Mouse (Mus musculus) embryonic facial prominence, embryonic 11.5 days (tissue): ENCODE data around the gene Depdc5. TPM values are rescaled to one million over a fixed set of nuclear protein-coding genes. Genes with fewer than 3 reads are reported as not detected.
"Not testable (repeated sequence)": the region's sequence is repeated elsewhere in the genome, so short reads cannot be mapped to it uniquely, and the experiment has no call there.

Source experiments
- ATAC-seq: fragments of 200-750 bp; cut with Nextera tagmentation; replicated peaks from 2 replicates; pipeline ENCODE4 v1.8.0; 2017; ENCODE audit warnings: low read depth; ENCODE audit not compliant: insufficient number of reproducible peaks, low FRiP score, low TSS enrichment
- DNase-seq: peaks from one replicate; pipeline ENCODE4 v3.0.0-alpha.2; 2015; ENCODE audit warnings: low spot score
- H3K27ac ChIP-seq: fragments of 300-500 bp; sonication (generic); replicated peaks from 2 replicates; pipeline ENCODE4 v1.5.1; 2014; ENCODE audit warnings: mild to moderate bottlenecking, low read depth, low read length, control low read depth
- H3K27me3 ChIP-seq: fragments of 300-500 bp; sonication (generic); 2 replicates; pipeline ENCODE4 v1.6.1; 2014; ENCODE audit warnings: mild to moderate bottlenecking, low read length, moderate library complexity, mixed read lengths; ENCODE audit not compliant: control insufficient read depth, insufficient read depth
- H3K36me3 ChIP-seq: fragments of 300-500 bp; sonication (generic); replicated peaks from 2 replicates; pipeline ENCODE4 v1.6.1; 2014; ENCODE audit warnings: low read depth, mild to moderate bottlenecking, low read length, moderate library complexity, mixed read lengths; ENCODE audit not compliant: control insufficient read depth, insufficient read depth
- H3K4me1 ChIP-seq: fragments of 300-500 bp; sonication (generic); 2 replicates; pipeline ENCODE4 v1.6.1; 2014; ENCODE audit warnings: low read length, mixed read lengths; ENCODE audit not compliant: control insufficient read depth, insufficient read depth
- H3K4me2 ChIP-seq: fragments of 300-500 bp; sonication (generic); 2 replicates; pipeline ENCODE4 v1.6.1; 2014; ENCODE audit warnings: low read depth, mild to moderate bottlenecking, control low read depth, low read length, moderate library complexity
- H3K4me3 ChIP-seq: fragments of 300-500 bp; sonication (generic); 2 replicates; pipeline ENCODE4 v1.5.1; 2014; ENCODE audit warnings: low read depth, low read length, control low read depth
- H3K9ac ChIP-seq: fragments of 300-500 bp; sonication (generic); replicated peaks from 2 replicates; pipeline ENCODE4 v1.6.1; 2014; ENCODE audit warnings: mild to moderate bottlenecking, control low read depth, low read length
- H3K9me3 ChIP-seq: fragments of 300-500 bp; sonication (generic); replicated peaks from 2 replicates; pipeline ENCODE4 v1.6.1; 2016; ENCODE audit warnings: mild to moderate bottlenecking, low read length, inconsistent platforms, mixed read lengths; ENCODE audit not compliant: control insufficient read depth
- WGBS: fragments of 180-500 bp; shearing (Covaris S2); extraction: QIAGEN DNeasy Blood & Tissue Kit; methylation state at CpG from one replicate; pipeline ENCODE4 v1.1.7; 2014; 5-methylcytosine and 5-hydroxymethylcytosine counted together
- polyA plus RNA-seq: library from polyadenylated mRNA; unstranded; fragments of >200 nt; fragmentation: Nextera tagmentation; extraction: Ambion mirVana; gene quantifications from 2 replicates; pipeline ENCODE4 v1.2.1, GENCODE M21; 2014

Depdc5 gene
- polyA plus RNA-seq, 1 experiment from 2014 or later = 29.3 TPM

DNA sequence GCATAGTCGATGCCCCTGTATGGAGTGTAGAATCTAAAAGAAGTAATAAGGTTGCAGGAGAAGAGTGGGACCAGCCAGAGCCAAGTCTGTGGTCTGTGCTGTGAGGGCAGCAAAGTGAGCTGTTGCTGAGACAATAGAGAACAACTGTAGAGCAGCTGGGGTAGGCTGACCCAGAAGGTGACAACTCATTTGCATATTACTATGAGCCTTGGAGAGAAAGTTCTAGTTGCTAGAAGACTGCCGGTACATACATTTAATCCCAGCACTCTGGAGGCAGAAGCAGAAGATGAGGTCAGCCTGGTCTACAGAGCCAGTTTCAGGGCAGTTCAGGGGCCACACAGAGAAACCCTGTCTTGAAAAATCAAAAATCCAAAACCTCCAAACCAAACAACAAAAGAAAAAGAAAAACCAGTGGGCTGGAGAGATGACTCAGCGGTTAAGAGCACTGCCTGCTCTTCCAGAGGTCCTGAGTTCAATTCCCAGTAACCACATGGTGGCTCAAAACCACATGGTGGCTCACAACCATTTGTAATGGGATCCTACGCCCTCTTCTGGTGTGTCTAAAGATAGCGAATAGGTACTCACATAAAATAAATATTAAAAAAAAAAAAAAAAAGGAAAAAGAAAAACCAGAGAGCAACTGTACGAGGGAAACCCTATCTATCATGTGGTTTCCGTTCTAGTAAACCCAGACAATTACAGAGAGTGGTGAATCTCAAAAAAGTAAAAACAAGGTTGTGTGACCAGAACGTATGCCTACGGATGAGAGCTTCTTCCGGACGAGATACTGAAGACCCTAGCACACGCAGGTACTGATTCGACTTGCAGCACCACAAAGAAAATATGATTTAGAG, 175.4 kb downstream of the Depdc5 start:
- no peaks in the 10 kb centered on the region for H3K9me3 ChIP-seq
- 50% methylated on average over 13 of the region's 13 CpGs for WGBS
- DNase-seq = no peak
- H3K9ac ChIP-seq = no peak overlapping the region
- no peaks in the 10 kb centered on the region for H3K36me3 ChIP-seq
- no peak for ATAC-seq
- H3K4me3 ChIP-seq = no peak overlapping the region
- H3K4me2 ChIP-seq = no peak overlapping the region
- H3K4me1 ChIP-seq = no peaks in the 10 kb centered on the region
- no peaks in the 10 kb centered on the region for H3K27me3 ChIP-seq
- no peak overlapping the region for H3K27ac ChIP-seq

DNA sequence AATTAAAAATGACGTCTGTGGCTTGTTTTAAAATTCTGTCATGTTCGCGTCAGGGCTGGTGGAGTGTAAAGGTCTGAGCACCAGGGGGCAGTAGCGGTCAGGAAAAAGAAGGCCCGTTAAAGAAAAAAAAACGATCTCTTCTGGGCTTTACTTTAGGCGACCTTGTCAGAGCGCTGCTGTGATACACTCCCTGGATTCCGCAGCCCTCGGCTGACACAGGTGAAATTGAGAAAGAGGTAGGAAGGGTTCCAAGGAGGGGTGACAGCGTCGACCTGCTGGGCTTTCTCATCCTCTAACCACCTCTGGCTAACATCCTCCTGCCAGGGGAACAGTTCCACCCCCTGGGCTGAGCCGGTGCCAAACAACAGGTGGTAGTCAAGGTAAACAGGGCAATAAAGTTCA, 176.0 kb downstream of the Depdc5 start:
- ATAC-seq (no peak), DNase-seq (peak; percentile 84)
- WGBS = 6% methylated on average over 13 of the region's 13 CpGs
- no peaks in the 10 kb centered on the region for H3K27me3 ChIP-seq
- H3K9me3 ChIP-seq = no peaks in the 10 kb centered on the region
- H3K4me3 ChIP-seq = no peak overlapping the region
- no peaks in the 10 kb centered on the region for H3K36me3 ChIP-seq
- H3K9ac ChIP-seq = no peak overlapping the region
- no peaks in the 10 kb centered on the region for H3K4me1 ChIP-seq
- 0 out of 2 replicates have a peak overlapping the region, but pooled peaks have one; percentile 31 for H3K4me2 ChIP-seq
- H3K27ac ChIP-seq = no peak overlapping the region

DNA sequence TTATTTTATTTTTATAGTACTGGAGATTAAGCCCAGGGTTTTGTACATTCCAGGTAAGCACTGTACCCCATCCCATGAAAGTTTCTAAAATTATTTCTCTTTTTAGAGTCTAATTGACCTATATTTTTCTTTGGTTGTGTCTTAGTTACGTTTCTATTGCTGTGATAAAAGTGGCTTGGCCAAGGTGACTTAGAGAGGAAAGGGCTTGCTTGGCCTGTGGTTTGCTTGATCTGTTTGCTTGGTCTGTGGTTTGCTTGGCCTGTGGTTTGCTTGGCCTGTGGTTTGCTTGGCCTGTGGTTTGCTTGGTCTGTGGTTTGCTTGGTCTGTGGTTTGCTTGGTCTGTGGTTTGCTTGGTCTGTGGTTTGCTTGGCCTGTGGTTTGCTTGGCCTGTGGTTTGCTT, 177.2 kb downstream of the Depdc5 start:
- H3K4me2 ChIP-seq, ATAC-seq, H3K4me1 ChIP-seq, H3K36me3 ChIP-seq, DNase-seq, H3K27me3 ChIP-seq, H3K4me3 ChIP-seq, H3K9ac ChIP-seq, H3K9me3 ChIP-seq, H3K27ac ChIP-seq: not testable (repeated sequence)
- 77% methylated on average over 1 of the region's 1 CpGs for whole genome bisulfite sequencing

DNA sequence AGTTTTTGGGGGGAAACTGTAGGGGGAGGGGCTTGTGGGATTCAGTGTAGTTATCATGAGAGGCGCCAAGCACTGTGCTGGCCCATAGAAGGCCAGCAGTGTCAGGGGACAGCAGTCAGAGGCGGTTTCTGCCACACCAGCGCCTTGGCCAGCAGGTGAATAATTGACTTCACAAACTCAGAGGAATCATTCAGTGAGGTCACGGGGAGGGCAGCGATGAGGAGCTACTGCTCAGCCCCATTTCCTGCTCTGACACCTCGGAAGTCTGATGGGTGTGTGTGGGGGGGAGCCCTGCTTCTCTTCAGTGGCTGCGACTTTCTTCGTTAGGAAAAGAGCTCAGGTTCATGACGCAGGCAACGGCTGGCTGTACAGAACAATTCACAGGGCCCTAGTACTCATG, 179.9 kb downstream of the Depdc5 start:
- no peaks in the 10 kb centered on the region for H3K36me3 ChIP-seq
- H3K9me3 ChIP-seq = no peaks in the 10 kb centered on the region
- H3K9ac ChIP-seq = no peak overlapping the region
- DNase-seq (no peak), ATAC-seq (no peak)
- no peaks in the 10 kb centered on the region for H3K4me1 ChIP-seq
- H3K4me3 ChIP-seq = no peak overlapping the region
- no peaks in the 10 kb centered on the region for H3K27me3 ChIP-seq
- 74% methylated on average over 10 of the region's 10 CpGs for whole genome bisulfite sequencing
- H3K27ac ChIP-seq = no peak overlapping the region
- H3K4me2 ChIP-seq = no peak overlapping the region

Other genes starting within 250 kb of the Depdc5 start
- gene Pisd, start 78.1 kb upstream of the Depdc5 start, polyA plus RNA-seq = 58.9 and 63.3 TPM in 2 replicates
- not detected in 2 replicates for gene Gm20671, start 36.6 kb upstream of the Depdc5 start, polyA plus RNA-seq
- 12.1 and 13.9 TPM in 2 replicates for gene Prr14l, start 9.4 kb upstream of the Depdc5 start, polyA plus RNA-seq
- gene Ywhah, start 155.1 kb downstream of the Depdc5 start, polyA plus RNA-seq = 479 and 494 TPM in 2 replicates
- gene Slc5a1, start 240.5 kb downstream of the Depdc5 start, polyA plus RNA-seq = not detected in 2 replicates